Mouse (Mus musculus) midbrain, postnatal 0 days (tissue): ENCODE data around the gene Asb8. TPM values are rescaled to one million over a fixed set of nuclear protein-coding genes. Genes with fewer than 3 reads are reported as not detected.
A peak's percentile ranks its signal among the peaks of the same experiment; 100 is the strongest.

Source experiments
- ATAC-seq: fragments of 200-750 bp; cut with Nextera tagmentation; 2 replicates; pipeline ENCODE4 v1.8.0; 2017; ENCODE audit warnings: moderate number of reproducible peaks, mild to moderate bottlenecking, moderate TSS enrichment, moderate library complexity; ENCODE audit not compliant: low FRiP score
- DNase-seq: peaks from one replicate; pipeline ENCODE4 v3.0.0-alpha.2; 2015; ENCODE audit warnings: low spot score
- H3K27ac ChIP-seq: fragments of 300-500 bp; sonication (generic); 2 replicates; pipeline ENCODE4 v1.5.1; 2014; ENCODE audit warnings: low read depth, mild to moderate bottlenecking, low read length, mixed read lengths
- H3K27me3 ChIP-seq: fragments of 300-500 bp; sonication (generic); 2 replicates; pipeline ENCODE4 v1.6.1; 2014; ENCODE audit warnings: low read length, control low read depth, mixed read lengths; ENCODE audit not compliant: insufficient read depth
- H3K36me3 ChIP-seq: fragments of 300-500 bp; sonication (generic); 2 replicates; pipeline ENCODE4 v1.6.1; 2014; ENCODE audit warnings: low read length, control low read depth, mixed read lengths; ENCODE audit not compliant: insufficient read depth
- H3K4me1 ChIP-seq: fragments of 300-500 bp; sonication (generic); 2 replicates; pipeline ENCODE4 v1.6.1; 2014; ENCODE audit warnings: mild to moderate bottlenecking, control low read depth, antibody characterized with exemption, low read length, mixed read lengths; ENCODE audit not compliant: insufficient read depth
- H3K4me2 ChIP-seq: fragments of 300-500 bp; sonication (generic); 2 replicates; pipeline ENCODE4 v1.6.1; 2014; ENCODE audit warnings: low read depth, mild to moderate bottlenecking, low read length, mixed read lengths; ENCODE audit not compliant: poor library complexity, severe bottlenecking
- H3K4me3 ChIP-seq: fragments of 300-500 bp; sonication (generic); 2 replicates; pipeline ENCODE4 v1.5.1; 2014; ENCODE audit warnings: low read depth, mild to moderate bottlenecking, low read length, moderate library complexity
- H3K9ac ChIP-seq: fragments of 300-500 bp; sonication (generic); replicated peaks from 2 replicates; pipeline ENCODE4 v1.6.1; 2014; ENCODE audit warnings: mild to moderate bottlenecking, low read length, moderate library complexity, mixed read lengths; ENCODE audit not compliant: poor library complexity, severe bottlenecking
- H3K9me3 ChIP-seq: fragments of 300-500 bp; sonication (generic); 2 replicates; pipeline ENCODE4 v1.6.1; 2016; ENCODE audit warnings: low read length, control low read depth
- CTCF ChIP-seq: IDR thresholded peaks from 2 replicates; pipeline ENCODE4 v1.5.1; 2016; ENCODE audit warnings: antibody characterized with exemption, mild to moderate bottlenecking
- WGBS: fragments of 180-500 bp; shearing (Covaris S2); extraction: QIAGEN DNeasy Blood & Tissue Kit; methylation state at CpG from one replicate; pipeline ENCODE4 v1.1.7; 2014; 5-methylcytosine and 5-hydroxymethylcytosine counted together
- polyA plus RNA-seq: library from polyadenylated mRNA; unstranded; fragments of >200 nt; fragmentation: Nextera tagmentation; extraction: Ambion mirVana; gene quantifications from 2 replicates; pipeline ENCODE4 v1.2.1, GENCODE M21; 2015
- total RNA-seq: library from RNA; depleted of rRNA; stranded (reverse); fragments of >200 nt; gene quantifications from 2 replicates; pipeline ENCODE4 v1.2.3, GENCODE M21; 2014

The Asb8 gene
- total and polyA plus RNA-seq, 2 experiments from 2014 or later, result 59.2 to 60.5 TPM

DNA sequence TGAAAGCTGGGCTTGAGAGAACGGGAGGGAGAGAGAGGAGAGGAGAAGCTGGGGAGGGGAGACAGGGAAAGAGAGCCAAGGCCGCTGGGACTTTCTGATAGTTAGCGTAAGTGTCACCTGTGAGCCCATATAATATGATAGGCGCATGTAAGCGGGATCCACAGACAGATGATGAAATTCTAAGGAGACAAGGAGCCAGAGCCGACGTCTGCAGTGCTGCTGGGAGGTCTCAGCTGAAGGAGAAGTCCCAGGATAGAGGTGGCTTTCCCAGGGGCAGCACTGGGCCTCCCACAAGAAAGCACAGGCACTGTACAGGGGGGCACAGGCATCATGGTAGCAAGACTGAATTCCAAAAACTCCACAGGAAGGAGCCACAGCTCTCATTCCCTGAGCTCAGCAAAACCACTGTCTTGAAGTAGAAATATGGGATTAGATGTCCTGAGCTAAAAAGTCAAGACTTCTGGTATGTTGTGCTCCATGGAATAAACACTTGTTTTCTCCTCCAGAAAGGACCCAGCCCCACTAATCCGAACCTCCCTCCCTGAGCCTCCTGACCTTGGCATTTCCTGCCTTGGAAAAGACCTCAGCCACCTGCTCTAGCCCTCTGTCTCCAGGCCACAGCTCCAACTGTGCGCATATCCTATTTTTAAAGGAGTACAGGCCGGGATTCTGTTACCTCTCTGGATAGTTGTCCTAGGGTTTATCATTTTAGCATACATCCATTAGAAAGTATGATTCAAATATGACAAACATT is 51.1 kb downstream of the Asb8 start:
- H3K4me2 ChIP-seq, result no peak overlapping the region
- H3K9me3 ChIP-seq, result no peaks in the 10 kb centered on the region
- H3K27me3 ChIP-seq, result no peaks in the 10 kb centered on the region
- peaks cover 3% of the 10 kb centered on the region; the same call in 1 of the 2 replicates for H3K4me1 ChIP-seq
- ATAC-seq, result no peak
- no peak overlapping the region for H3K9ac ChIP-seq
- WGBS, result 84% methylated on average over 10 of the region's 10 CpGs
- no peak overlapping the region for H3K27ac ChIP-seq
- no peak for DNase-seq
- H3K4me3 ChIP-seq, result no peak overlapping the region
- TF ChIP-seq CTCF, result no peak
- H3K36me3 ChIP-seq, result peaks cover 30% of the 10 kb centered on the region

DNA sequence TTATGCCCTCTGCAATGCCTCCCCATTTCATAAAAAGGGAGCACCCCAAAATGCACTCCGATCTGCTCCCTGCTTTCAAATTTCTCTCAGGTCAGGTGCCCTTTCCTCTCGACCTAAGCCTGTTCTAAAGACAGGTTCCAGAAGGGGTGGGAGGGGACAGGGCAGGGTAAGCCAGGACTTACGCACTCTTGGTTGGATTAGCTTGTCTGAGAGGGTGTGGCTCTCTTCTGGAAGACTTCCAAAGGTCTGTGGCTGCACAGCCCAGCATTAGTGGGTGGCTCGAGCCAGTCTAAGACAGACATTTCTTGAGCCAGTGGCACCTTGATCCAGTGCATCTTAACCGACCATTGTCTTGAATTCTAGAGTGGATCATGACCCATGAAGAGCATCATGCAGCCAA is 53.6 kb downstream of the Asb8 start:
- Histone ChIP-seq H3K4me3 (no peak overlapping the region), H3K9ac (no peak overlapping the region), H3K27ac (no peak overlapping the region), H3K4me1 (peaks cover 3% of the 10 kb centered on the region; the same call in 1 of the 2 replicates), H3K36me3 (peaks cover 13% of the 10 kb centered on the region), H3K27me3 (no peaks in the 10 kb centered on the region), H3K4me2 (no peak overlapping the region), H3K9me3 (no peaks in the 10 kb centered on the region)
- WGBS, result 73% methylated on average over 5 of the region's 5 CpGs
- no peak for TF ChIP-seq CTCF
- ATAC-seq (no peak), DNase-seq (no peak)

DNA sequence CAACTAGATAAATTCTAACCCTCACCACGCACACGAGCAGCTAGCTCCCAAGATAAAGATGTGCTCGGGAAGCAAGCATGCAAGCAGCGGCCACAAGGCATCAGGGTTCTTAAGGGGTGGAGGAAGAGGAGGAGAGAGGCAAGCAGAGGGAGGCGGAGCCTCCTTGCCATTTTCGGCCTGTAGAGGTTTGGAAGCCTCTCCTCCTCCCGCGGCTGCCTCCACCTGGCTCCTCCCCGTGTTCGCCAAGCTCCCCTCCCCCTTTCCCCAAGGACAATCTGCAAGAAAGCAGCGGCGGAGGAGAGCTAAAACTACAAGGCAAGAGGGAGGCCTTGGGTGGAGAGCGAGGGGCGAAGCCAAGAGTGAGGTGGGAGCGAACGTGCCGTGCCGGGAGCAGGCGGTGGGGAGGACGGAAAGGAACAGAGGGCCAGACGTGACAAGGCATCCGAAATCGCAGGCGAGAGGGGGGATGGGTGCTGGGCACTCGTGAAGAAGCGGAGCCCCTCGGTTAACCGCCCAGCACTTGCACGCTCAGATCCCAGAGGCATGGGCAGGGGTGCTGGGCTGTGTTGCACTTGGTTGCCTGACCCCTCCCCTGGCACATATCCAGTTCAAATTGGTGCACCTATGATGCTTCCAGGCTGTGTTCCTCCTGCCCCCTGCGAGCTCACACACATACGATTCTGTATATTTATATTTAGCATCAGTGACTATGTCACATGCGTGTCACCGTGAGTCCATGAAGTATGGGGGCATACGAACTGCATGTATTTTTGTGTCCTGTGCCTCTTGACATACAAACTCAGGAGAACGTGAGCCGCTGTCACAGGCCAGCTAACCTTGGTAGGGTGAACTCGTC is 56.9 kb downstream of the Asb8 start:
- Histone ChIP-seq H3K9me3 (no peaks in the 10 kb centered on the region), H3K27ac (peak overlapping the region; percentile 76), H3K9ac (peak overlapping the region; percentile 54), H3K4me1 (peaks cover 3% of the 10 kb centered on the region; the same call in 1 of the 2 replicates), H3K36me3 (peaks cover 5% of the 10 kb centered on the region; the same call in 1 of the 2 replicates), H3K4me2 (peak overlapping the region; percentile 54), H3K4me3 (peak overlapping the region; percentile 50), H3K27me3 (no peaks in the 10 kb centered on the region)
- peak; percentile 39 for TF ChIP-seq CTCF
- peak; percentile 89 for DNase-seq
- 2% methylated on average over 37 of the region's 37 CpGs for WGBS
- peak; percentile 84 for ATAC-seq

DNA sequence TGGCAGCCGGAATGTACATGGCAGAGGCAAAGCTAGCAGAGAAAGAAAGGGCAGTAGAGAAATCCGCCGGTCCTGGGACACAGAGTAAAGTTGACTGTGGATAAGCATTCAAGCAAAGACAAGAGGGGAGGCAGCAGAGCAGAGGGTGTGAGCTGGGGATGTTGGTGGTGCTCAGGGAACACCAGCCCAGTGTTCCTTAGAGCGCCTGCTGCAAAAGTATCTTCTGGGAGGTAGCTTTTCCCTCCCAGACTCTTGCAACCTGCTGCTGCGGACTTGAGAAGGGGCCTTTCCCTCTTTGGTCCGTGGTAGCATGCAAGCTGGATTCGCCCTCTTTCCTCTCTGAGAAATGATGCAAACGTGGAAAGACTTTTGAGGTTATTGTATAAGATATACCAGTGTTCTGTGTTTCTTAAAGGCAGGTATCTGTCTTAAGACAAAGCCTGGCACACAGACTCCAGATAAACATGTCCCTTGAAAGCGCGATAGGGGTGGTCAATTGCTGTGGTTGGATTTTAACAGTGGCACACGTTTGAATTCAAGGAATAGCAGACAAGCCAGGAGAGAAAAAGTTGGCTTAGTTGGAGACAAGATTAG is 57.6 kb downstream of the Asb8 start:
- no peak for TF ChIP-seq CTCF
- WGBS, result 29% methylated on average over 11 of the region's 11 CpGs
- Histone ChIP-seq H3K9me3 (no peaks in the 10 kb centered on the region), H3K4me1 (peaks cover 3% of the 10 kb centered on the region; the same call in 1 of the 2 replicates), H3K27me3 (no peaks in the 10 kb centered on the region), H3K4me3 (peak overlapping the region; percentile 50), H3K36me3 (peaks cover 3% of the 10 kb centered on the region; the same call in 1 of the 2 replicates), H3K4me2 (peak overlapping the region; percentile 54), H3K27ac (peak overlapping the region; percentile 76), H3K9ac (peak overlapping the region; percentile 54)
- DNase-seq (no peak), ATAC-seq (no peak)

DNA sequence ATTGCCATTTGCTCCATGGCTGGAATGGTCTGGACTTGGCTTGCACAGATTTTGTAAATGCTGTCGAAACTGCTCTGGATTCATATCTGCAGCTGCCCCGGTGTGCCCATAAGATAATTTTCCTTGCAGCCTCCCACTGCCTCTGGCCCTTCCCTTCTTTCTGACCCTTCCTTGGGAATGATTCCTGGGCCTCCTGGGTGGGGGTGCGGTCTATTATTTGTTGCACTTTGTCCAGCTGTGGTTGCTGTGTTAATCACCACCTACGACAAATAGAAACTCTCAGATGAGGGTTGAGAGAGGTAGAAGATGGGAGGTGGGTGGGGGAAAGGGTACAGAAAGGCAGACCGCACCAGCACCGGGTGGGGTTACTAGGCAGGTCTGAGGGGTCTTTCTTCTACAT is 58.2 kb downstream of the Asb8 start:
- Histone ChIP-seq H3K9me3 (no peaks in the 10 kb centered on the region), H3K4me1 (peaks cover 3% of the 10 kb centered on the region; the same call in 1 of the 2 replicates), H3K4me3 (no peak overlapping the region), H3K9ac (no peak overlapping the region), H3K36me3 (no peaks in the 10 kb centered on the region; the same call in 1 of the 2 replicates), H3K4me2 (no peak overlapping the region), H3K27ac (0 out of 2 replicates have a peak overlapping the region, but pooled peaks have one; percentile 76), H3K27me3 (no peaks in the 10 kb centered on the region)
- DNase-seq (no peak), ATAC-seq (no peak)
- WGBS, result 82% methylated on average over 6 of the region's 6 CpGs
- no peak for TF ChIP-seq CTCF
